Mouse (Mus musculus) layer of hippocampus, postnatal 14 days (tissue): ENCODE data around the gene Spink8. TPM values are rescaled to one million over a fixed set of nuclear protein-coding genes. Genes with fewer than 3 reads are reported as not detected.

ENCODE experiments used
- DNase-seq, 2 experiments: peaks; one replicate each; pipeline ENCODE4 v3.0.0; 2021 to 2022; ENCODE audit warnings: low spot score in 2 of 2, mixed read lengths in 1 of 2
- total RNA-seq, 2 experiments: library from RNA; stranded (reverse); gene quantifications; 2 replicates each; pipeline ENCODE4 v1.2.3; 2021

The Spink8 gene
- total RNA-seq, 2 experiments from 2014 or later, result 41.9 to 48.8 TPM

DNA sequence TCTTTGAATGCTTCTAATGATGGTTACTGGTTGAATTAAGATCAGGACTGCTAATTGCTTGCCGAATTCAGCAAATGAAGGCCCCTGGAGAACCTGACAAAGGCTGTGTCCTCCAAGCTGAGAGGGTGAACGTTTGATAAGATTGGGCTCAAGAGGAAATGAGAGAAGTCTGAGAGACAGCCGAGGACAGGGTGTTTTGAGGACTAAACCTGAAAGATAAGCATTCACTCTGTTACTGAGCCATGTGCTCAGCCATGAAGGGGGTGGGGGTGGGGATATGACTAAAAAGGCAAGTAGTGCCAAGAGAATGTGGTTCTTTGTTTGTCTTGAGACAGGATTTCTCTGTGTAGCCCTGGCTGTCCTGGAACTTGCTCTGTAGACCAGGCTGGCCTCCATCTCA is 51.0 kb downstream of the Spink8 start:
- no peak for DNase-seq

DNA sequence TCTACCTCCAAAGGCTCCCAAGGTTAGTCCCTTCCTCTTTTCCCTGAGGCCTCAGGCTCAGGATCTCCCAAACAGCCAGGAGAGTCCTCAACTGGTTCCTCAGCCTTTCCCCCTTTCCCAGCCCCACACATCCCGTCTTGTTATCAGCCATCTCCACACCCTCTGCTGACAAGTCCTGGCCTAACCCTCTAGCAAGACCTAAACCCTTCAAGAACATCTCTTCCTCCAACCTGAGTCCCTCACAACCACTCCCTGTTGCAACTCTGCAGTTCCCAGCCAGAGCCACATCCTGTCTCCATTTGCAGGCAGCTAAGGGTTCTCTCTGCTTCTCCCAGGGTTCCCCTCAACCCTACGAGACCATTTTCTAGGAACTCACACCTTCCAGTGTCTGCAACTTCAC is 54.1 kb downstream of the Spink8 start:
- no peak for DNase-seq

GRCm38 (mm10) chr9:109870983-109871572 is 59.0 kb downstream of the Spink8 start:
- no peak for DNase-seq

- peak; percentile 95 to 98 for DNase-seq
These were observed 63.0 kb downstream of the Spink8 start, which contains the start of gene Cdc25a for GRCm38 (mm10) chr9:109874797-109875691. Gene Cdc25a, plus strand, starts transcription at chr9:109875579.

DNA sequence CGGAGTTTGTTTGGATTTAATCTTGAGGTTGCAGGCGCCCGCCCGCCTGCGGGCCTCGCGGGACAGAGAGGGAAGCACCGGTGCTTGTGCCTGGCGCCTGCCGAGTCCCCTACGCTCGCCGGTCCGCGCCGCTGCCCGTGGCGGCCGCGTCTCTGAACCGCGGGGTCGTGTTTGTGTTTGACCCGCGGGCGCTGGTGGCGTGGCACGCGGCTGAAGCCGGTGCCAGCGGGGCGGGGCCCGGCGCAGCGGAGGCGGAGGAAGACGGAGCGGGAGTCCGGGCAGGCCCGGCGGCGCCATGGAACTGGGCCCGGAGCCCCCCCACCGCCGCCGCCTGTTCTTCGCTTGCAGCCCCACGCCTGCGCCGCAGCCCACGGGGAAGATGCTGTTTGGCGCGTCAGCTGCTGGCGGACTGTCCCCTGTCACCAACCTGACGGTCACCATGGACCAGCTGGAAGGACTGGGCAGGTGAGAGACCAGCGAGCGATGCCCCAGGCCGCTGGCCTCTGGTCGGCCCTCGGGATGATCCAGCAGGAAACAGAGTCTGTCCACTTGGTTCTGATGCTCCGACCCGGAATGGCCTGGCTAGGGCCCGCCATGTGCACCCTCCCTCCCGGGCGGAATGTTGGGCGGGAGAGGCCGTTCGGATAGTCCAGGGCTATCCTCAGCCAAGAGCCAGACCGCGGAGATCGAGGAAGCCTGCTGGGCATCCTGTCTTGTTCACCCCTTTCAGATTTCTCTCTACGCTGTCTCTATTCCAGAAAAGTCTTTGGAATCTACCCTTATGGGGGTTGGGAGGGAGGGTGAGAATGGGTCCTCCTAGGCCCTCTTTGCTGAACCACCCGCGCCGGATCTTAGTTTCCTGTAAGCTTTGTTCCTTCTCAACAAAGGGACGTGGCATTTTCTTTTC is 63.9 kb downstream of the Spink8 start:
- no peak for DNase-seq

Other genes starting within 250 kb of the Spink8 start
- gene Fbxw15, start 244.0 kb upstream of the Spink8 start, total RNA-seq, result not detected
- gene Fbxw24, start 186.2 kb upstream of the Spink8 start, total RNA-seq, result not detected
- gene Fbxw25, start 147.6 kb upstream of the Spink8 start, total RNA-seq, result not detected
- not detected for gene Fbxw18, start 109.6 kb upstream of the Spink8 start, total RNA-seq
- not detected for gene Fbxw26, start 66.2 kb upstream of the Spink8 start, total RNA-seq
- gene Fbxw27, start 21.6 kb upstream of the Spink8 start, total RNA-seq, result not detected
- 10 to 100 TPM in 1 of 2 experiments, 1 to 10 TPM in 1; 9.1 to 10.6 TPM for gene Nme6, start 20.5 kb downstream of the Spink8 start, total RNA-seq
- not detected for gene Camp, start 37.3 kb downstream of the Spink8 start, total RNA-seq
- 1 to 10 TPM; 5.1 to 6.5 TPM for gene Cdc25a, start 63.3 kb downstream of the Spink8 start, total RNA-seq
- gene Map4, start 119.2 kb downstream of the Spink8 start, total RNA-seq, result 100 to 1,000 TPM; 625 to 628 TPM